7 mouse cellular contexts compared by ENCODE assay signal in genomic region chr4:153907573-153907972, GRCm38 (mm10). TPM values are rescaled to one million over a fixed set of nuclear protein-coding genes. Genes with fewer than 3 reads are reported as not detected.
A peak's percentile ranks its signal among the peaks of the same experiment; 100 is the strongest.
DNase-seq lines count a peak whose midpoint lies in the region; ATAC-seq and TF ChIP-seq lines count a peak whose summit lies in the region.

No protein-coding gene starts in this region.

- no peaks in the 10 kb centered on the region for H3K9me3 ChIP-seq in lung, postnatal 0 days (ENCODE audit: low read length)
- no peaks in the 10 kb centered on the region for H3K9me3 ChIP-seq in midbrain, postnatal 0 days (ENCODE audit: low read length)

- H3K36me3 ChIP-seq in lung, postnatal 0 days (ENCODE audit: insufficient read depth, low read length) = no peaks in the 10 kb centered on the region
- H3K36me3 ChIP-seq in midbrain, postnatal 0 days (ENCODE audit: insufficient read depth, low read length) = no peaks in the 10 kb centered on the region

- H3K27ac ChIP-seq in lung, postnatal 0 days (ENCODE audit: low read length) = no peak overlapping the region
- H3K27ac ChIP-seq in midbrain, postnatal 0 days (ENCODE audit: low read depth, low read length) = no peak overlapping the region

- no peak overlapping the region for H3K9ac ChIP-seq in lung, postnatal 0 days (replicated peaks; ENCODE audit: low read depth)
- H3K9ac ChIP-seq in midbrain, postnatal 0 days (replicated peaks; ENCODE audit: low read length, poor library complexity, severe bottlenecking) = no peak overlapping the region

- ATAC-seq in lung, postnatal 0 days = no peak
- peak; percentile 55; the same call in 1 of the 2 replicates for ATAC-seq in granulocyte monocyte progenitor cell, adult 5-6 weeks (replicated peaks; ENCODE audit: poor library complexity, severe bottlenecking)
- no peak for ATAC-seq in midbrain, postnatal 0 days (ENCODE audit: low FRiP score)

- H3K4me1 ChIP-seq in lung, postnatal 0 days (ENCODE audit: insufficient read depth, low read depth, low read length) = no peaks in the 10 kb centered on the region
- H3K4me1 ChIP-seq in midbrain, postnatal 0 days (ENCODE audit: insufficient read depth, low read length) = peaks cover 14% of the 10 kb centered on the region; the same call in 1 of the 2 replicates

- H3K27me3 ChIP-seq in lung, postnatal 0 days (replicated peaks; ENCODE audit: insufficient read depth, low read length) = no peaks in the 10 kb centered on the region
- H3K27me3 ChIP-seq in midbrain, postnatal 0 days (ENCODE audit: insufficient read depth, low read length) = no peaks in the 10 kb centered on the region

- peak; percentile 24 for DNase-seq in lung, postnatal 0 days (ENCODE audit: low spot score)
- no peak for DNase-seq in lung, postnatal 25 days (ENCODE audit: low spot score)
- peak; percentile 37 for DNase-seq in c-Kit-positive CD71-negative TER-119-negative erythroid progenitor cells, embryonic 14.5 days (ENCODE audit: low read depth)
- DNase-seq in midbrain, postnatal 0 days (ENCODE audit: low spot score) = peak; percentile 65
- DNase-seq in right cerebral cortex, postnatal 25 days = no peak
- DNase-seq in layer of hippocampus, adult 9-11 months = no peak

- no peak for TF ChIP-seq EP300 in lung, postnatal 0 days (IDR thresholded peaks at IDR 0.05)

- H3K4me3 ChIP-seq in lung, postnatal 0 days (ENCODE audit: low read depth, low read length) = no peak overlapping the region
- H3K4me3 ChIP-seq in midbrain, postnatal 0 days (ENCODE audit: low read depth, low read length) = no peak overlapping the region

- no peak overlapping the region for H3K4me2 ChIP-seq in lung, postnatal 0 days (replicated peaks; ENCODE audit: low read depth, low read length)
- H3K4me2 ChIP-seq in midbrain, postnatal 0 days (ENCODE audit: low read depth, low read length, poor library complexity, severe bottlenecking) = no peak overlapping the region

- 23% methylated on average over 11 of the region's 11 CpGs for WGBS in lung, postnatal 0 days
- 24% methylated on average over 11 of the region's 11 CpGs for WGBS in midbrain, postnatal 0 days

- TF ChIP-seq CTCF in lung, postnatal 0 days (IDR thresholded peaks at IDR 0.05) = no peak
- no peak for TF ChIP-seq CTCF in midbrain, postnatal 0 days (IDR thresholded peaks at IDR 0.05)

RNA-seq across cellular contexts. Expression of gene A430005L14Rik, which starts 49.5 kb away (rescaled TPM):
- 57.6 and 61.5 TPM in 2 replicates for polyA plus RNA-seq in lung, postnatal 0 days (2015; fragmentation: Nextera tagmentation; extraction: Ambion mirVana)
- total RNA-seq in granulocyte monocyte progenitor cell, adult 5-6 weeks (2014; fragmentation: Nextera tagmentation) = 25.0 and 40.8 TPM in 2 replicates
- 45.4 and 55.1 TPM in 2 replicates for total RNA-seq in granulocyte monocyte progenitor cell, adult 5-6 weeks (2017)
- 31.3 and 38.4 TPM in 2 replicates for total RNA-seq in midbrain, postnatal 0 days (2014; rRNA removed)
- polyA plus RNA-seq in midbrain, postnatal 0 days (2015; fragmentation: Nextera tagmentation; extraction: Ambion mirVana) = 46.1 and 50.4 TPM in 2 replicates

Comparison
In these comparisons a context has a peak if more than half of its experiments do, and no peak if none do; other contexts are left out.
1. DNase-seq: peak in lung, postnatal 0 days (single experiment), c-Kit-positive CD71-negative TER-119-negative erythroid progenitor cells, embryonic 14.5 days (single experiment) and midbrain, postnatal 0 days (single experiment); none in lung, postnatal 25 days (single experiment), right cerebral cortex, postnatal 25 days (single experiment) and layer of hippocampus, adult 9-11 months (single experiment).